Mouse (Mus musculus) ES-Bruce4 (cell line): ENCODE results near the gene Gja4.

ENCODE experiments used
- CTCF ChIP-seq: IDR thresholded peaks from one replicate; pipeline ENCODE4 v1.8.1; 2011; ENCODE audit warnings: low read depth, low read length
- EP300 ChIP-seq: IDR thresholded peaks from 2 replicates; pipeline ENCODE4 v1.6.1; 2011; ENCODE audit warnings: low read depth, low read length; ENCODE audit not compliant: insufficient read depth
- POLR2A ChIP-seq: IDR thresholded peaks from one replicate; pipeline ENCODE4 v1.8.1; 2011; ENCODE audit warnings: low read length; ENCODE audit not compliant: insufficient read depth

- TF ChIP-seq CTCF (no peak), EP300 (no peak), POLR2A (no peak)
Measured at GRCm38 (mm10) chr4:127341372-127341771, 27.5 kb upstream of the Gja4 start.
